Mouse (Mus musculus) midbrain, embryonic 13.5 days (tissue): ENCODE results near the gene Mcrip1. TPM values are rescaled to one million over a fixed set of nuclear protein-coding genes. Genes with fewer than 3 reads are reported as not detected.
"Not testable (repeated sequence)": the region's sequence is repeated elsewhere in the genome, so short reads cannot be mapped to it uniquely, and the experiment has no call there.

ENCODE experiments used
- ATAC-seq: fragments of 200-750 bp; cut with Nextera tagmentation; 2 replicates; pipeline ENCODE4 v1.8.0; 2017; ENCODE audit warnings: mild to moderate bottlenecking, moderate TSS enrichment, moderate library complexity
- H3K27ac ChIP-seq: fragments of 300-500 bp; sonication (generic); 2 replicates; pipeline ENCODE4 v1.5.1; 2015; ENCODE audit warnings: inconsistent platforms, mild to moderate bottlenecking, moderate library complexity
- H3K27me3 ChIP-seq: fragments of 300-500 bp; sonication (generic); 2 replicates; pipeline ENCODE4 v1.6.1; 2015; ENCODE audit warnings: mild to moderate bottlenecking, inconsistent platforms
- H3K36me3 ChIP-seq: fragments of 300-500 bp; sonication (generic); 2 replicates; pipeline ENCODE4 v1.6.1; 2015; ENCODE audit warnings: mild to moderate bottlenecking, inconsistent platforms
- H3K4me1 ChIP-seq: fragments of 300-500 bp; sonication (generic); replicated peaks from 2 replicates; pipeline ENCODE4 v1.6.1; 2015; ENCODE audit warnings: inconsistent platforms
- H3K4me2 ChIP-seq: fragments of 300-500 bp; sonication (generic); replicated peaks from 2 replicates; pipeline ENCODE4 v1.6.1; 2015; ENCODE audit warnings: moderate library complexity, mild to moderate bottlenecking, inconsistent platforms
- H3K4me3 ChIP-seq: fragments of 300-500 bp; sonication (generic); replicated peaks from 2 replicates; pipeline ENCODE4 v1.5.1; 2015; ENCODE audit warnings: mild to moderate bottlenecking, inconsistent platforms
- H3K9ac ChIP-seq: fragments of 300-500 bp; sonication (generic); replicated peaks from 2 replicates; pipeline ENCODE4 v1.6.1; 2015; ENCODE audit warnings: mild to moderate bottlenecking, inconsistent platforms
- H3K9me3 ChIP-seq: fragments of 300-500 bp; sonication (generic); 2 replicates; pipeline ENCODE4 v1.6.1; 2016; ENCODE audit warnings: mild to moderate bottlenecking, inconsistent platforms
- WGBS: fragments of 180-500 bp; shearing (Covaris S2); methylation state at CpG from one replicate; pipeline ENCODE4 v1.1.7; 2015; 5-methylcytosine and 5-hydroxymethylcytosine counted together
- polyA plus RNA-seq: library from polyadenylated mRNA; unstranded; fragments of >200 nt; fragmentation: Nextera tagmentation; extraction: Ambion mirVana; gene quantifications from 2 replicates; pipeline ENCODE4 v1.2.1, GENCODE M21; 2015

The Mcrip1 gene
- 240 and 242 TPM in 2 replicates for polyA plus RNA-seq

GRCm38 (mm10) chr11:120549168-120549945, at the start of gene Mcrip1:
Gene Mcrip1, minus strand, starts transcription at chr11:120549727.
- H3K27ac ChIP-seq = peak within 1 kb of the TSS; percentile 83
- H3K9me3 ChIP-seq = no peaks in the 10 kb centered on the region
- peak within 1 kb of the TSS; percentile 99 for H3K4me3 ChIP-seq
- ATAC-seq = peak; percentile 90
- peak within 1 kb of the TSS; percentile 96 for H3K4me2 ChIP-seq
- peak within 1 kb of the TSS; percentile 98 for H3K9ac ChIP-seq
- under 1% methylated on average over 70 of the region's 87 CpGs for WGBS
- peaks cover 8% of the 10 kb centered on the region for H3K36me3 ChIP-seq
- H3K4me1 ChIP-seq = peaks cover 31% of the 10 kb centered on the region
- no peaks in the 10 kb centered on the region for H3K27me3 ChIP-seq

GRCm38 (mm10) chr11:120598990-120599549, 49.5 kb upstream of the Mcrip1 start:
- no peaks in the 10 kb centered on the region for H3K9me3 ChIP-seq
- H3K36me3 ChIP-seq = peaks cover 62% of the 10 kb centered on the region
- peaks cover 31% of the 10 kb centered on the region for H3K4me1 ChIP-seq

GRCm38 (mm10) chr11:120598283-120598989, 48.9 kb upstream of the Mcrip1 start, which contains the start of the genes Alyref and Anapc11:
Gene Alyref, minus strand, starts transcription at chr11:120598365.
Gene Anapc11, plus strand, starts transcription at chr11:120598421.
- peak within 1 kb of the TSS; percentile 99 for H3K4me3 ChIP-seq
- peaks cover 62% of the 10 kb centered on the region for H3K36me3 ChIP-seq
- peak within 1 kb of the TSS; percentile 90 for H3K27ac ChIP-seq
- H3K4me1 ChIP-seq = peaks cover 31% of the 10 kb centered on the region
- ATAC-seq = peak; percentile 99
- H3K27me3 ChIP-seq = no peaks in the 10 kb centered on the region
- peak within 1 kb of the TSS; percentile 98 for H3K4me2 ChIP-seq
- no peaks in the 10 kb centered on the region for H3K9me3 ChIP-seq
- under 1% methylated on average over 87 of the region's 88 CpGs for WGBS
- peak within 1 kb of the TSS; percentile 99 for H3K9ac ChIP-seq

More at GRCm38 (mm10) chr11:120598990-120599549, 49.5 kb upstream of the Mcrip1 start:
- 50% methylated on average over 17 of the region's 17 CpGs for WGBS
- peak overlapping the region; percentile 65 for H3K4me2 ChIP-seq
- H3K4me3 ChIP-seq = peak overlapping the region; percentile 99
- ATAC-seq = no peak
- H3K27ac ChIP-seq = no peak overlapping the region
- peak overlapping the region; percentile 99 for H3K9ac ChIP-seq
- no peaks in the 10 kb centered on the region for H3K27me3 ChIP-seq

- ATAC-seq = peak; percentile 81
- WGBS = 6% methylated on average over 90 of the region's 99 CpGs
- peak overlapping the region; percentile 98 for H3K4me2 ChIP-seq
- H3K36me3 ChIP-seq = peaks cover 62% of the 10 kb centered on the region
- H3K4me3 ChIP-seq = peak overlapping the region; percentile 99
- H3K9ac ChIP-seq = peak overlapping the region; percentile 99
- H3K9me3 ChIP-seq = no peaks in the 10 kb centered on the region
- H3K27ac ChIP-seq = peak overlapping the region; percentile 90
- H3K4me1 ChIP-seq = peaks cover 31% of the 10 kb centered on the region
- H3K27me3 ChIP-seq = no peaks in the 10 kb centered on the region
Measured at GRCm38 (mm10) chr11:120597240-120598235, 48.0 kb upstream of the Mcrip1 start.

GRCm38 (mm10) chr11:120588531-120588930, 39.0 kb upstream of the Mcrip1 start:
- H3K4me1 ChIP-seq = no peaks in the 10 kb centered on the region
- ATAC-seq = no peak
- WGBS = 96% methylated on average over 6 of the region's 6 CpGs

GRCm38 (mm10) chr11:120583937-120584336, 34.4 kb upstream of the Mcrip1 start:
- Histone ChIP-seq H3K9me3 (no peaks in the 10 kb centered on the region), H3K9ac (no peak overlapping the region), H3K4me3 (no peak overlapping the region), H3K4me2 (no peak overlapping the region), H3K27ac (no peak overlapping the region), H3K27me3 (no peaks in the 10 kb centered on the region), H3K4me1 (peaks cover 27% of the 10 kb centered on the region), H3K36me3 (peaks cover 61% of the 10 kb centered on the region)
- no peak for ATAC-seq
- 79% methylated on average over 1 of the region's 1 CpGs for WGBS

More at GRCm38 (mm10) chr11:120588531-120588930, 39.0 kb upstream of the Mcrip1 start:
- H3K27me3 ChIP-seq = no peaks in the 10 kb centered on the region
- no peak overlapping the region for H3K4me2 ChIP-seq
- H3K27ac ChIP-seq = no peak overlapping the region
- H3K9me3 ChIP-seq = no peaks in the 10 kb centered on the region
- no peak overlapping the region for H3K4me3 ChIP-seq
- H3K36me3 ChIP-seq = peaks cover 93% of the 10 kb centered on the region
- no peak overlapping the region for H3K9ac ChIP-seq

GRCm38 (mm10) chr11:120582982-120583293, 33.4 kb upstream of the Mcrip1 start:
- not testable (repeated sequence) for H3K9me3 ChIP-seq, H3K27me3 ChIP-seq, H3K4me2 ChIP-seq, H3K4me3 ChIP-seq, ATAC-seq, H3K9ac ChIP-seq
- peaks cover 32% of the 10 kb centered on the region for H3K4me1 ChIP-seq
- H3K36me3 ChIP-seq = peaks cover 62% of the 10 kb centered on the region
- peak overlapping the region; percentile 96; the same call in 1 of the 2 replicates for H3K27ac ChIP-seq
- 98% methylated on average over 2 of the region's 2 CpGs for WGBS

- no peak for ATAC-seq
- peak overlapping the region; percentile 94 for H3K4me2 ChIP-seq
- peak overlapping the region; percentile 96 for H3K27ac ChIP-seq
- WGBS = 66% methylated on average over 8 of the region's 8 CpGs
- no peaks in the 10 kb centered on the region for H3K9me3 ChIP-seq
- peaks cover 62% of the 10 kb centered on the region for H3K36me3 ChIP-seq
- peak overlapping the region; percentile 96 for H3K9ac ChIP-seq
- H3K4me1 ChIP-seq = peaks cover 32% of the 10 kb centered on the region
- peak overlapping the region; percentile 94 for H3K4me3 ChIP-seq
- H3K27me3 ChIP-seq = no peaks in the 10 kb centered on the region
Measured at GRCm38 (mm10) chr11:120582268-120582981, 32.9 kb upstream of the Mcrip1 start.

- peak within 1 kb of the TSS; percentile 96 for H3K9ac ChIP-seq
- peak; percentile 72 for ATAC-seq
- H3K36me3 ChIP-seq = peaks cover 60% of the 10 kb centered on the region
- peaks cover 32% of the 10 kb centered on the region for H3K4me1 ChIP-seq
- peak within 1 kb of the TSS; percentile 94 for H3K4me3 ChIP-seq
- peak within 1 kb of the TSS; percentile 96 for H3K27ac ChIP-seq
- peak within 1 kb of the TSS; percentile 94 for H3K4me2 ChIP-seq
- H3K9me3 ChIP-seq = no peaks in the 10 kb centered on the region
- no peaks in the 10 kb centered on the region for H3K27me3 ChIP-seq
- WGBS = 4% methylated on average over 69 of the region's 75 CpGs
Measured at GRCm38 (mm10) chr11:120581490-120582267, 32.2 kb upstream of the Mcrip1 start, which contains the start of gene Arhgdia. Gene Arhgdia, minus strand, starts transcription at chr11:120581624.

- peak overlapping the region; percentile 94 for H3K4me2 ChIP-seq
- under 1% methylated on average over 40 of the region's 44 CpGs for WGBS
- H3K27ac ChIP-seq = peak overlapping the region; percentile 96
- H3K4me3 ChIP-seq = peak overlapping the region; percentile 94
- no peaks in the 10 kb centered on the region for H3K9me3 ChIP-seq
- H3K9ac ChIP-seq = peak overlapping the region; percentile 96
- ATAC-seq = peak; percentile 32
- peaks cover 53% of the 10 kb centered on the region for H3K36me3 ChIP-seq
- no peaks in the 10 kb centered on the region for H3K27me3 ChIP-seq
- H3K4me1 ChIP-seq = peaks cover 32% of the 10 kb centered on the region
Measured at GRCm38 (mm10) chr11:120580871-120581331, 31.4 kb upstream of the Mcrip1 start.
